Mouse (Mus musculus) heart, postnatal 0 days (tissue): Measurements from ENCODE around the gene Slc8b1.

Experiments used
- CTCF ChIP-seq: IDR thresholded peaks from 2 replicates; pipeline ENCODE4 v1.5.1; 2016; ENCODE audit warnings: antibody characterized with exemption, control low read depth, low read depth
- EP300 ChIP-seq: IDR thresholded peaks from 2 replicates; pipeline ENCODE4 v1.6.1; 2016; ENCODE audit warnings: antibody characterized with exemption, low read depth

DNA sequence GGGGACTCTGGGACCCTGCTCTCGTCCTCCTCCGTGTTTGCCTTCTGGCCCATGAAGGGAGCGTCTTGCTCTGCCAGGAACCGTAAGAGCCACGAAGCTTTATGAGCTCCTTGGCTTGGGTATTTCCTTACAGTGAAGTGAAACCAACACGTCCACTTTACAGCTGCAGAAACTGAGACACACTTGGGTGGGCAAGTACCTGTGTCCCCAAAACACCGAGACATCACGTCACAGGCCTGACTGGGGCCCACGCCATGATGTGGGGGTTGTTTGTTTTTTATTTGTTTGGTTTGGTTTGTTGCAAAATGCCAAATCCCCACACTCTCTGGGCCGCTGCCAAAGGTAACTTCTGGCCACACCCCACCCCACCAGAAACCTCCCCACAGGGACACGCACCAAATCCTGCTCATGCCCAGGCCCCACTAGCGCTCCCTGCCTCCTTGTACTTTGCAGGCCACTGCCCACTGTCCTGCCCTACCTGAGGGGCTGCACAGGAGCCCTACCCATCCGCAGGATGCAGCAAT is 15.2 kb upstream of the Slc8b1 start:
- TF ChIP-seq CTCF (no peak), EP300 (no peak)
